Mouse (Mus musculus) heart, embryonic 11.5 days (tissue): ENCODE data around the gene Ankrd13b. TPM values are rescaled to one million over a fixed set of nuclear protein-coding genes. Genes with fewer than 3 reads are reported as not detected.

Source experiments
- ATAC-seq: fragments of 200-750 bp; cut with Nextera tagmentation; replicated peaks from 2 replicates; pipeline ENCODE4 v1.8.0; 2017; ENCODE audit warnings: moderate library complexity; ENCODE audit not compliant: insufficient number of reproducible peaks, low FRiP score, low TSS enrichment
- H3K27ac ChIP-seq: fragments of 300-500 bp; sonication (generic); 2 replicates; pipeline ENCODE4 v1.5.1; 2014; ENCODE audit warnings: mild to moderate bottlenecking, low read depth, low read length
- H3K27me3 ChIP-seq: fragments of 300-500 bp; sonication (generic); 2 replicates; pipeline ENCODE4 v1.6.1; 2014; ENCODE audit warnings: mild to moderate bottlenecking, low read length, mixed read lengths; ENCODE audit not compliant: control insufficient read depth, insufficient read depth
- H3K36me3 ChIP-seq: fragments of 300-500 bp; sonication (generic); 2 replicates; pipeline ENCODE4 v1.6.1; 2014; ENCODE audit warnings: mild to moderate bottlenecking, low read length, moderate library complexity, mixed read lengths; ENCODE audit not compliant: control insufficient read depth, insufficient read depth
- H3K4me1 ChIP-seq: fragments of 300-500 bp; sonication (generic); 2 replicates; pipeline ENCODE4 v1.6.1; 2014; ENCODE audit warnings: low read length; ENCODE audit not compliant: control insufficient read depth, insufficient read depth
- H3K4me2 ChIP-seq: fragments of 300-500 bp; sonication (generic); 2 replicates; pipeline ENCODE4 v1.6.1; 2014; ENCODE audit warnings: mild to moderate bottlenecking, moderate library complexity
- H3K4me3 ChIP-seq: fragments of 300-500 bp; sonication (generic); 2 replicates; pipeline ENCODE4 v1.5.1; 2014; ENCODE audit warnings: low read depth, low read length
- H3K9ac ChIP-seq: fragments of 300-500 bp; sonication (generic); 2 replicates; pipeline ENCODE4 v1.6.1; 2014; ENCODE audit warnings: mild to moderate bottlenecking, low read depth, low read length, moderate library complexity
- H3K9me3 ChIP-seq: fragments of 300-500 bp; sonication (generic); replicated peaks from 2 replicates; pipeline ENCODE4 v1.6.1; 2016; ENCODE audit warnings: low read length; ENCODE audit not compliant: control insufficient read depth
- WGBS: fragments of 180-500 bp; shearing (Covaris S2); extraction: QIAGEN DNeasy Blood & Tissue Kit; methylation state at CpG from one replicate; pipeline ENCODE4 v1.1.7; 2014; ENCODE audit not compliant: insufficient replicate concordance; 5-methylcytosine and 5-hydroxymethylcytosine counted together
- polyA plus RNA-seq: library from polyadenylated mRNA; unstranded; fragments of >200 nt; fragmentation: Nextera tagmentation; extraction: Ambion mirVana; gene quantifications from 2 replicates; pipeline ENCODE4 v1.2.1, GENCODE M21; 2014

The Ankrd13b gene
- polyA plus RNA-seq, 1 experiment from 2014 or later, result 3.0 TPM

- Histone ChIP-seq H3K9ac (peak overlapping the region; percentile 78), H3K4me2 (peak overlapping the region; percentile 89), H3K9me3 (no peaks in the 10 kb centered on the region), H3K4me1 (peaks cover 35% of the 10 kb centered on the region), H3K27me3 (peaks cover 30% of the 10 kb centered on the region), H3K27ac (peak overlapping the region; percentile 93), H3K4me3 (peak overlapping the region; percentile 64), H3K36me3 (no peaks in the 10 kb centered on the region)
- no peak for ATAC-seq
- WGBS, result 41% methylated on average over 8 of the region's 8 CpGs
Measured at GRCm38 (mm10) chr11:77463101-77463445, 26.4 kb downstream of the Ankrd13b start.

GRCm38 (mm10) chr11:77462283-77463100, 27.0 kb downstream of the Ankrd13b start, which contains the start of gene Coro6:
Gene Coro6 (plus strand): TSS chr11:77462411.
- Histone ChIP-seq H3K9ac (peak within 1 kb of the TSS; percentile 78), H3K4me2 (peak within 1 kb of the TSS; percentile 89), H3K27ac (peak within 1 kb of the TSS; percentile 93), H3K9me3 (no peaks in the 10 kb centered on the region), H3K36me3 (no peaks in the 10 kb centered on the region; the same call in 1 of the 2 replicates), H3K4me3 (peak within 1 kb of the TSS; percentile 64), H3K27me3 (peaks cover 24% of the 10 kb centered on the region), H3K4me1 (peaks cover 30% of the 10 kb centered on the region)
- ATAC-seq, result peak; percentile 68
- under 1% methylated on average over 58 of the region's 73 CpGs for WGBS

GRCm38 (mm10) chr11:77461856-77462255, 27.6 kb downstream of the Ankrd13b start:
- H3K9me3 ChIP-seq, result no peaks in the 10 kb centered on the region
- H3K27me3 ChIP-seq, result peaks cover 18% of the 10 kb centered on the region
- ATAC-seq, result no peak
- peak overlapping the region; percentile 89 for H3K4me2 ChIP-seq
- H3K4me1 ChIP-seq, result peaks cover 25% of the 10 kb centered on the region
- 6% methylated on average over 6 of the region's 6 CpGs for WGBS
- no peaks in the 10 kb centered on the region; the same call in 1 of the 2 replicates for H3K36me3 ChIP-seq
- peak overlapping the region; percentile 64 for H3K4me3 ChIP-seq
- peak overlapping the region; percentile 78 for H3K9ac ChIP-seq
- peak overlapping the region; percentile 93 for H3K27ac ChIP-seq

GRCm38 (mm10) chr11:77456866-77457265, 32.6 kb downstream of the Ankrd13b start:
- WGBS, result 57% methylated on average over 6 of the region's 6 CpGs

GRCm38 (mm10) chr11:77455770-77456510, 33.5 kb downstream of the Ankrd13b start:
- no peak overlapping the region for H3K9ac ChIP-seq

More at GRCm38 (mm10) chr11:77456866-77457265, 32.6 kb downstream of the Ankrd13b start:
- Histone ChIP-seq H3K4me3 (no peak overlapping the region), H3K4me1 (0 out of 2 replicates have a peak, but pooled peaks cover 4% of the 10 kb centered on the region), H3K9me3 (no peaks in the 10 kb centered on the region), H3K4me2 (no peak overlapping the region), H3K27me3 (no peaks in the 10 kb centered on the region), H3K27ac (no peak overlapping the region), H3K36me3 (peaks cover 5% of the 10 kb centered on the region), H3K9ac (no peak overlapping the region)
- ATAC-seq, result no peak

GRCm38 (mm10) chr11:77453388-77453787, 36.1 kb downstream of the Ankrd13b start:
- Histone ChIP-seq H3K4me1 (no peaks in the 10 kb centered on the region), H3K4me3 (no peak overlapping the region), H3K4me2 (no peak overlapping the region), H3K27me3 (no peaks in the 10 kb centered on the region), H3K9me3 (no peaks in the 10 kb centered on the region), H3K36me3 (peaks cover 16% of the 10 kb centered on the region), H3K9ac (no peak overlapping the region), H3K27ac (no peak overlapping the region)
- 88% methylated on average over 2 of the region's 2 CpGs for WGBS
- ATAC-seq, result no peak

More at GRCm38 (mm10) chr11:77455770-77456510, 33.5 kb downstream of the Ankrd13b start:
- Histone ChIP-seq H3K27ac (no peak overlapping the region), H3K4me1 (no peaks in the 10 kb centered on the region), H3K9me3 (no peaks in the 10 kb centered on the region), H3K36me3 (peaks cover 8% of the 10 kb centered on the region), H3K27me3 (no peaks in the 10 kb centered on the region), H3K4me3 (no peak overlapping the region), H3K4me2 (no peak overlapping the region)
- 84% methylated on average over 9 of the region's 9 CpGs for WGBS
- ATAC-seq, result no peak

GRCm38 (mm10) chr11:77451670-77452069, 37.8 kb downstream of the Ankrd13b start:
- no peak overlapping the region for H3K9ac ChIP-seq
- H3K4me3 ChIP-seq, result no peak overlapping the region
- no peaks in the 10 kb centered on the region for H3K9me3 ChIP-seq
- no peaks in the 10 kb centered on the region for H3K4me1 ChIP-seq
- H3K27ac ChIP-seq, result no peak overlapping the region
- WGBS, result 90% methylated on average over 2 of the region's 2 CpGs
- H3K27me3 ChIP-seq, result no peaks in the 10 kb centered on the region
- no peak for ATAC-seq
- H3K36me3 ChIP-seq, result peaks cover 16% of the 10 kb centered on the region
- no peak overlapping the region for H3K4me2 ChIP-seq

GRCm38 (mm10) chr11:77449224-77449623, 40.3 kb downstream of the Ankrd13b start:
- peaks cover 13% of the 10 kb centered on the region; the same call in 1 of the 2 replicates for H3K36me3 ChIP-seq
- WGBS, result 74% methylated on average over 7 of the region's 7 CpGs

More at GRCm38 (mm10) chr11:77449224-77449623, 40.3 kb downstream of the Ankrd13b start:
- ATAC-seq, result no peak
- H3K9ac ChIP-seq, result no peak overlapping the region
- H3K9me3 ChIP-seq, result no peaks in the 10 kb centered on the region
- H3K27me3 ChIP-seq, result no peaks in the 10 kb centered on the region
- H3K27ac ChIP-seq, result no peak overlapping the region
- no peak overlapping the region for H3K4me3 ChIP-seq
- no peak overlapping the region for H3K4me2 ChIP-seq
- no peaks in the 10 kb centered on the region; the same call in 1 of the 2 replicates for H3K4me1 ChIP-seq
